Mouse (Mus musculus): ENCODE results near the gene Osbpl6. TPM values are rescaled to one million over a fixed set of nuclear protein-coding genes. Genes with fewer than 3 reads are reported as not detected.

Osbpl6 gene
- polyA plus RNA-seq, 1 experiment = 23.5 TPM

DNA sequence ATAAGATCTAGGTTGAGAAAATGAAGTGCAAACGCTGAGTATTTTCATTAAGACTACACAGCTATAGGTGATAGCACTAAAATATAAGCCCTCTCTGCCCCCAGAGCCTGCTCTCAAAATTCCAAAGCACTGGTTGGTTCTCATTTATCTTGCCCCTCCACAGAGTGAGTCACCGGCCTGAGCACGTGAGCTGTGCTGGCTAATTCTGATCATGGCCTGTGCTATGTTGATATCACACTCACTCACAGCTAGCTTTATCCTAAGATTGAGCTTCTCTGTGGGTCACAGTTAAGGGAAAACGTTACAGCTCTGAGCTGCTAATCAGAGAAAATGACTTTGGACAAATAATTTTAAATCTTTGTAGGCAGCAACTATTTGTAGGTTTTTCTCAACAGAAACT is 34.1 kb upstream of the Osbpl6 start:
- Histone ChIP-seq H3K4me1 (ENCODE audit: control insufficient read depth, insufficient read depth, low read length) (no peaks in the 10 kb centered on the region; the same call in 1 of the 2 replicates), H3K27ac (ENCODE audit: insufficient read depth, low read length) (no peak overlapping the region), H3K4me3 (ENCODE audit: insufficient read depth, low read length) (no peak overlapping the region)
- no peak for TF ChIP-seq POLR2A (IDR thresholded peaks at IDR 0.05; ENCODE audit: extremely low read depth, insufficient read depth, low read length)
- TF ChIP-seq CTCF (IDR thresholded peaks at IDR 0.05; ENCODE audit: extremely low read depth, insufficient read depth, low read length) = no peak

DNA sequence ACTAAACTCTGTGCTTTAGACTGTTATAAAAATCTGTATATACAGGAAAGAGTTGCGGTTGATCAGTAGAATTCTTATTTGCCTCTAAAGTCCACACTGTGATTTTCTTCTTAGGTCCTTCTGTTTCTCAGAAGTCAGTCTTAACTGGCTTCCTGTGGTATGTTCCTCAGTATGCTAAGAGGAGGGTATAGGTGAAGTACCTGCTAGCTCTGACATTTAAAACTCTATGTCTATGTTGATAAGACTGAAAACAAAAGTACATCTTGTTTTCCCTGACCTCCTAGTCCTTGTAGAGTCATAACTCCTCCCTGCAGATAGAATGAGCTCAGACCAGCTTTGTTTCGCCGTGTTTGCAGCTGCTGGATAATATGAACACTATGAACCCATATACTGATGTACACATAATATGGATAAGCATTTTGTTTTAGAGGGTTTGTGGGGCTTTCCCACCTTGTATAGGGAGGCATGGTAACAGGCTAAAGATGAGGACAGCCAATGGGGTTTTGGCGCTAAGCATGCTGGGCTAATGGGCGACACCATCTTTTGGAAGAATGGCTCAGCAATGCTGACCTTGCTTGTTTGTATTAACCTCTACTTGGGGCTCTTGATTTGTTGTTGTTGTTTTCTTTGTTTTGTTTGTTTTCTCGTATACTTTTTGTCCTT is 31.6 kb upstream of the Osbpl6 start:
- Histone ChIP-seq H3K27ac (ENCODE audit: insufficient read depth, low read length) (no peak overlapping the region), H3K4me1 (ENCODE audit: control insufficient read depth, insufficient read depth, low read length) (no peaks in the 10 kb centered on the region; the same call in 1 of the 2 replicates), H3K4me3 (ENCODE audit: insufficient read depth, low read length) (no peak overlapping the region)
- TF ChIP-seq POLR2A (IDR thresholded peaks at IDR 0.05; ENCODE audit: extremely low read depth, insufficient read depth, low read length) = no peak
- no peak for TF ChIP-seq CTCF (IDR thresholded peaks at IDR 0.05; ENCODE audit: extremely low read depth, insufficient read depth, low read length)

DNA sequence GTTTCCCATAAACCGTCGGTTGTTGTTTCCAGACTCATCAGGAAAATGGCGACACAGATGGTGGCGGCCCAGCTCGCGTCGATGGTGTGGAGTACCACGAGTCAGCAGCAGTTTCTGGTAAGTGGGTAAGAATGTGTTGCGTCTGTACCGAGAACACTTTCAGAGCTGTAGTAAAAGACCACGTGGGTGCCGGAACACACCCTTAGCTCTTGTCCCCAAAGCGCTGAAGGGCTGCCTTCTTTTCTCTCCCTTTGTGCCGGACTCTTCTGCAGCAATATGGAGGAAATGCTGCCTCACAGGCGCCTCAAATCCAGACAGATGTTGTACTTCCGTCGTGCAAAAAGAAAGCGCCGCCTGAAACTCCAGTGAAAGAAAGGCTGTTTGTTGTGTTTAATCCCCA is 27.7 kb upstream of the Osbpl6 start:
- Histone ChIP-seq H3K4me1 (ENCODE audit: control insufficient read depth, insufficient read depth, low read length) (no peaks in the 10 kb centered on the region), H3K27ac (ENCODE audit: insufficient read depth, low read length) (no peak overlapping the region), H3K4me3 (ENCODE audit: insufficient read depth, low read length) (no peak overlapping the region)
- TF ChIP-seq POLR2A (IDR thresholded peaks at IDR 0.05; ENCODE audit: extremely low read depth, insufficient read depth, low read length) (no peak), CTCF (IDR thresholded peaks at IDR 0.05; ENCODE audit: extremely low read depth, insufficient read depth, low read length) (no peak)

DNA sequence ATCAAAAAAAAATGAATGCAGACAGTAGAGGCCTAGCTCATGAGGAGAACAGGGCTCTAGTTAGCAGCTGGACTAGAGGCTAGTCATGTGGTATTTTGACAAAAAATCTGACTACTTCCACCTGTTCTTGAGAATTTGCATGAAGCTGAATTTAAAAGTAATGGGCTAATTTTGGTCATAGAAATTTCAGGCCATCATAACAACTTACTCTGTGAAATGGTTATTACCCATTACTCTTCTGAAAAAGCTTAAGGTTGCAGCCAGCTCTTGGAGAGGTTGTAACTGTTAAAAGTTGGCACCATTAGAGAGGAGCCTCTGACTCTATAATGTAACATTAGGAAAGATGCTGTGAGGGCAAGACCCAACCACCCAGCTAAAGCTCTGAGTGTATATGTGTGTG is 19.8 kb upstream of the Osbpl6 start:
- no peak for TF ChIP-seq CTCF (IDR thresholded peaks at IDR 0.05; ENCODE audit: extremely low read depth, insufficient read depth, low read length)
- no peak for TF ChIP-seq POLR2A (IDR thresholded peaks at IDR 0.05; ENCODE audit: extremely low read depth, insufficient read depth, low read length)
- Histone ChIP-seq H3K4me1 (ENCODE audit: control insufficient read depth, insufficient read depth, low read length) (no peaks in the 10 kb centered on the region), H3K27ac (ENCODE audit: insufficient read depth, low read length) (no peak overlapping the region), H3K4me3 (ENCODE audit: insufficient read depth, low read length) (no peak overlapping the region)

DNA sequence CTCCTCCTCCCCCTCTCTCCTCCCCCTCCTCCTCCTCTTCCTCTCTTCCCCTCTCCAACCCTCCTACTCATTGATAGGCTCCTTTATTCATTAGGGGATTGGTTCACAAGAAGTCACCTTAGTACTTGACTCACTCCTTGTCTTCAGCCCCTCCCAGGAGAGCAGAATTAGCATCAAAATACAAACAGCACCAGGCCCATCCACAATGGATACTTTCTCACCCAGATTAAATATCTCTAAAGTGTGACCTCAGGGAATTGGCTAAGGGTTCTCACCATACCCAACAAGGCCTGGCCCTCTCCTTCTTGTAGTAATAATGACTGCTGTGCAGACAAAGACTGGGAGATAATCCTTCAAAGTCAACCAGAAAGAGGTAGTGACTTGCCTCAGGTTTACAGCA is 6.1 kb upstream of the Osbpl6 start:
- TF ChIP-seq CTCF (IDR thresholded peaks at IDR 0.05; ENCODE audit: extremely low read depth, insufficient read depth, low read length) (no peak), POLR2A (IDR thresholded peaks at IDR 0.05; ENCODE audit: extremely low read depth, insufficient read depth, low read length) (no peak)
- Histone ChIP-seq H3K4me1 (ENCODE audit: control insufficient read depth, insufficient read depth, low read length) (no peaks in the 10 kb centered on the region), H3K4me3 (ENCODE audit: insufficient read depth, low read length) (no peak overlapping the region)

DNA sequence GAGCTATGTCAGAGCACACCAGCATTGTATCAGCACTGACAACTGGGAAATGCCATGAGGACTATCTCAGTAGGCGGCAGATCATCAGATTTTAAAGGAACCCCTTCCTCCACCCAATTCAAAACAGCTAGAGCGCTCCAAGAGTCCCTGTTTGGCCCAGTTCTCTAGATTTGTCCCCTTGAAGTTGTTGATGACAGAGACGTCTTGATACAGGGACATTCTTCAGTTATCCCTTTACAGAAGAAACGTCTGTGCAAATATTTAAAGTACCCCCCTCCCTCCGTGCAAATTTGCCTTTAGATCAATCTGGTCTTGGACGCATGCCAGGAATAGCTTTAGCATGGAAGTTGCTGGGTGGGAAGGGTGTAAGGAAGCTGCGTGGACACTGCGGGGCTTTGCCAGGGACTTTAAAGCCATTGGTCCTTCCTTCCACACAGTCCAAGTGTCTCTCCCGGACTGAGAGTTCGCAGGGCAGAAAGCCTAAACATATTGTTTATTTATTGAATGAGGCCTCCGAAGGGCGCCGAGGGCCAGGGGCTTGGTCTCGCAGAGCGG is 635 bp upstream of the Osbpl6 start:
- Histone ChIP-seq H3K27ac (ENCODE audit: insufficient read depth, low read length) (no peak overlapping the region), H3K4me3 (ENCODE audit: insufficient read depth, low read length) (peak overlapping the region; percentile 65), H3K4me1 (ENCODE audit: control insufficient read depth, insufficient read depth, low read length) (no peaks in the 10 kb centered on the region)
- no peak for TF ChIP-seq POLR2A (IDR thresholded peaks at IDR 0.05; ENCODE audit: extremely low read depth, insufficient read depth, low read length)
- no peak for TF ChIP-seq CTCF (IDR thresholded peaks at IDR 0.05; ENCODE audit: extremely low read depth, insufficient read depth, low read length)

More for the DNA sequence above, 6.1 kb upstream of the Osbpl6 start:
- no peak overlapping the region for H3K27ac ChIP-seq (ENCODE audit: insufficient read depth, low read length)

DNA sequence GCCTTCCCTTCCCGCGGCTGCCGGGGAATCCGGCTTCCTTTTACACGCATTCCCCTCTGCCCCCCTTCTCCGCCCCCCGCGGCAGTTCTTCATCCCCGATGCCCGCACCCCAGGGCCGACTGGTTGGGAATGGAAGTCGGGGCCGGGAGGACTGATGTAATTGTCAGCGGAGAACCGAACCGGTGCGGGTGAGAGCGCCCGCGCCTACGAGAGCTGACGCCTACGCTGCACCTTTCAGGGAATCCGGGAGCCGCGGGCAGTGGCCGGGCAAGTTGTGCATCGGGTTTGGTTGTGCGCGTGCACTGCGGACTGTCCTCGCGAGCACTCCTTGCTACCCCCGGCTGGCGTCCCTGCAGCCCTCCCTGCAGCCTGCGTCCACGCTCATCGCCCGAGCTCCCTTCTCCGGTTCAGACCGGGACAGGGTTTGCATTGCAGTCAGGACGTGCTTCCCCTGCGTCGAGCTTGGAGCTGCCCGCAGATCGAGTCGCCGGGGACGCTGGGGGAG is 681 bp downstream of the Osbpl6 start:
- H3K4me3 ChIP-seq (ENCODE audit: insufficient read depth, low read length) = peak overlapping the region; percentile 65
- peak; percentile 49; the same call in 1 of the 2 replicates for TF ChIP-seq POLR2A (IDR thresholded peaks at IDR 0.05; ENCODE audit: extremely low read depth, insufficient read depth, low read length)
- TF ChIP-seq CTCF (IDR thresholded peaks at IDR 0.05; ENCODE audit: extremely low read depth, insufficient read depth, low read length) = no peak
- H3K27ac ChIP-seq (ENCODE audit: insufficient read depth, low read length) = no peak overlapping the region; the same call in 1 of the 2 replicates
- no peaks in the 10 kb centered on the region for H3K4me1 ChIP-seq (ENCODE audit: control insufficient read depth, insufficient read depth, low read length)

DNA sequence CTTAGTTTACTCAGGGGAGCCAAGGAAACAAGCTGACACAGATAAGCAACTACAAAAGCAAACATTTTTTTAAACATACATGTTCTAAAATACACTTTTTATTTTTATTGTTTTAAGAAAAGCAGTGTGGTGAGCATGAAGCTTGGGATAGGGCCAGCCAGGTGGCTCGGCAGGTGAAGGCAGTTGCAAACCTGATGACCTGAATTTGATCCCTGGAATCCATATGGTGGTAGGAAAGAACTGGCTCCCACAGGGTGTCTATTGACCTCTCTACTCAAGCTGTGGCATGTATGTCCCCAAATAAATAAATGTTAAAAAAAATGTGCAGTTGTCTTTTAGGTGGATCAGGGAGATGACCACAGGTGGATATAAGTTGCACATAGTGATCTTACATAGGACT is 3.2 kb downstream of the Osbpl6 start:
- Histone ChIP-seq H3K27ac (ENCODE audit: insufficient read depth, low read length) (no peak overlapping the region), H3K4me1 (ENCODE audit: control insufficient read depth, insufficient read depth, low read length) (peaks cover 2% of the 10 kb centered on the region; the same call in 1 of the 2 replicates), H3K4me3 (ENCODE audit: insufficient read depth, low read length) (no peak overlapping the region)
- TF ChIP-seq CTCF (IDR thresholded peaks at IDR 0.05; ENCODE audit: extremely low read depth, insufficient read depth, low read length) = no peak
- TF ChIP-seq POLR2A (IDR thresholded peaks at IDR 0.05; ENCODE audit: extremely low read depth, insufficient read depth, low read length) = no peak

DNA sequence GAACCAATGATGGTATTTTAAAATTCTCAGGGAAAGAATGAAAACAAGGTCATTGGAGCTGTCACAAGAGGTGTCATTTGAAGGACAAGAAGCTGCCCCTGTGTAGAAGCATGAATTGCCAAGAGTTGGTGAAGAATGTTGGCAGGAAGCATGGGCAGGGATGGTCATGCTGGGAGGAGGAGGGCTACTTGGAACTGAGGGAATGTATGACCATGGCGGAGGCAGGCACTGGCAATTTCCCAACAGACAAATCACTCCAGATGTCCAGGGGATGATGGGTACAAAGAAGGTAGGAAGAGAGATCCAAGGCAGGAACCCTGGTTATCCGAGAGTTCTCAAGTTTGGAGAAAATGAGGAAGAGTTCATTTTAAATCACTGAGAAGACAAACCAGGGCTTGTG is 3.7 kb downstream of the Osbpl6 start:
- Histone ChIP-seq H3K4me1 (ENCODE audit: control insufficient read depth, insufficient read depth, low read length) (peaks cover 2% of the 10 kb centered on the region; the same call in 1 of the 2 replicates), H3K4me3 (ENCODE audit: insufficient read depth, low read length) (no peak overlapping the region), H3K27ac (ENCODE audit: insufficient read depth, low read length) (no peak overlapping the region)
- TF ChIP-seq POLR2A (IDR thresholded peaks at IDR 0.05; ENCODE audit: extremely low read depth, insufficient read depth, low read length) (no peak), CTCF (IDR thresholded peaks at IDR 0.05; ENCODE audit: extremely low read depth, insufficient read depth, low read length) (no peak)

DNA sequence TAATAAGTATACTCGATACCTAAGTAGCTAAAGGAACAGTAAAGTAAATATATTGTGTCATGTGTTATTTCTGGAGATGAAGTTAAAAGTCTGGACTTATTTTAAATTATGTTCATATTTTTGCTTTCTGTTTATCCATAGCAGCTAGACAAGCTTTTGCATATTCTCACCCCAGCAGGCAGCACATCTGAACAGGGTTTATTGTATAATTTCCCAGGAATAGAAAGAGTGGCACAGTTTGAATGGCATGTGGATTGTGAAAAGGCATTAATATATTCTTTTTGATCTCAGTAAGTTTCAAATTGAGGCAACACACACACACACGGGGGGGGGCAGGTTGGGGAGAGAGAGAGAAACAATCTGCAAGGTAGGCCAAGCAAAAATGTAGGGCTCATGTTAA is 6.6 kb downstream of the Osbpl6 start:
- Histone ChIP-seq H3K4me1 (ENCODE audit: control insufficient read depth, insufficient read depth, low read length) (peaks cover 2% of the 10 kb centered on the region; the same call in 1 of the 2 replicates), H3K27ac (ENCODE audit: insufficient read depth, low read length) (no peak overlapping the region), H3K4me3 (ENCODE audit: insufficient read depth, low read length) (no peak overlapping the region)
- TF ChIP-seq POLR2A (IDR thresholded peaks at IDR 0.05; ENCODE audit: extremely low read depth, insufficient read depth, low read length) (no peak), CTCF (IDR thresholded peaks at IDR 0.05; ENCODE audit: extremely low read depth, insufficient read depth, low read length) (no peak)

Measured in cortical plate, adult 2 months (tissue).